Mouse (Mus musculus): ENCODE measurements around the gene Acyp2.
A peak's percentile ranks its signal among the peaks of the same experiment; 100 is the strongest.

Gene Acyp2

DNA sequence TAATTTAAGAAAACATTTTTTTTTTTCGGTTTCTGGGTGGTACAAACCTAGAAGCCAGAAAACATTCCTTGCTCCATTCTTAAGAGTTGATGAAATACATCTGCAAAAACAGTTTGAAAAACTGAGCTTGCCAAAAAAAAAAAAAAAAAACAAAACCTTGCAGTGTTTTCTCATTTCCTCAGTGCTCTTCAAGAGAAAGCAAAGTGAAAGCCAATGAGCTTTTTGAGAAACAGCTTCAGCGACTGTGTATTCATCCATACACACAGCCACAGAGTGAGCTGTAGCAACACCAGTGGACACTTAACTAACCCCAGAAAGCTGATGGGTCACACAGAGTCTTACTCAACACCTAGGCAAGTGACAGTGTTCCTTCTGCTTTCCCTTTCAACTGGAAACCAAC is 69.4 kb downstream of the Acyp2 start:
- DNase-seq (ENCODE audit: extremely low spot score, low spot score) = no peak

DNA sequence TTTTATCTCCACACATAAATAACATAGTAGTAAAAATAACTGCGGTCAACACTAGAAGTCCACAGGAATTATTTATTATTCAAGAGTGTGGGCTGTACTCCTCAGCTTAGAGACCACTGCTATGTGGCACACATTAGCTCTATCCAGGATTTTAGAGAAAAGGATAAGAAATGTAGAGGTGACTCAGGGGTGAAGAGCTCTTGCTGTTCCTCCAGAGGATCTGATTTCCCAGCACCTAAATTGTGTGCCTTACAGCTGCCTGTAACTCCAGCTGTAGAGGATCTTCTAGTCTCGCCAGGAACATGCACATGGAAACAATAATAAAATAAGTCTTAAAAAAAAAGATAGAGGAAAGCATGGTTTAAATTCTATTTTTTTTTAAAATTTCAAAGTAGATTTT is 70.5 kb downstream of the Acyp2 start:
- no peak for DNase-seq (ENCODE audit: extremely low spot score, low spot score)

DNA sequence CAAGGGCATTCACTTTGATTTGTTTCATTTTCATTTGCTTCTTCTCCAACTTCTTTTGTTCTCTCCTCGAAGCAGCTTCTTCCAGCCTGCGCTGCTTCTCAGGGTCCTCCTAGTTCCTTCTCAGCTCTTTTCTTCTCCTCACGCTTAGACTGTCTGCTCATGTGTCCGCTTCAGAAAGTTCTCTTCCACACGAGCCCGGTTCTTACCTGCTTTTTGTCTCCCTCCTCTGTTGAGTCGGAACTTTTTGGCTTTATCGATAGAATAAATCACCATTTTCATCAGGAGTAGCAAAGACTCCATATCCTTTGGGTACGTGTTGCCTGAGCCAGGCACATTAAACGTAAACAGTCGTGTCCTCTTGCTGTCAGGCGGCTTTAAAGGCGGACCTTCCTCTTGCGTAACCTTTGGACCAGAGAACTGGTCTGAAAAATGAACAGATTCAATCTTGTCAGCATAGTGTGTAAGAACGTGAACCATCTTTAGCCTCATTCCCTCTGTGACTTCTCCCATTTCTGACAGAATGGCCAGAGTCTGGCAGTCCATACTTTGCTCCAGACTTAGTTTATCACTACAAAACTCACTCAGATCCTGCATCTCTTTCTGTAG is 76.5 kb downstream of the Acyp2 start:
- no peak for DNase-seq (ENCODE audit: extremely low spot score, low spot score)

DNA sequence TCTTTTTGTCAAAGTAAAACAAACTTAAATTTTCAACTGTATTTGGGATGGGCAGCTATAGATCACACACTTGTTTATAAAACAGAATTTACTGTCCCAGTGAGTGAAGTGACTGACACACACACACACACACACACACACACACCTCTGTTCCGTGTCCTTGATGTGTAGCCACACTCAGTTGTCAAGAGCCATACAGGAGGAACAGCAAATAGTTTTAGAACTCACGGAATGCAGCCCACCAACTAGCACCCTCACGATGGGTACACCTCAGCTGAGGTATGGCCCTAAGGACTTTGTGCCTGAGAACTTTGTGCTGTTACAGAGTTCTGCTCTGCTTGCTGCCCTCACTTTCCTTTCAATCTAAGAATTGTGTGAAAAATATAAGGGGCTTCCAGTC is 78.8 kb downstream of the Acyp2 start:
- no peak for DNase-seq (ENCODE audit: extremely low spot score, low spot score)

DNA sequence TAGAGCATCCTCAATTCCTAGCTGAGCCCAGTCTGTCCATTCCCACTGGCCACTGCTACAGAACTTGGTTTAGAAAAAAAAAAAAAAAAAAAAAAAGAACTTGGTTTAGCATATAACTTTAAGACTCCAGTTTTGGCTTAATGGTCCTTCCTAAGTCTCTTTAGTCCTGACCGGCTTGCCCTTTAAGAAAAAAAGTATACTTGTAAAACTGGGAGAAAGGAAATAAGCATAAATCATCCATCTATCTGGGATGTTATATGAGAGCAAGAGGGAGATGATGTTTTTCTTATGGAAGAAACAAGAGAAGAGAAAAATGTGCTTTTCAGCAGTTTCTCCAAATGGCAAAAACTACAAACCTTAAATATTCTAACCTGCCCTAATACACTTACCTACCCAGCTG is 89.2 kb downstream of the Acyp2 start:
- DNase-seq (ENCODE audit: extremely low spot score, low spot score) = no peak

DNA sequence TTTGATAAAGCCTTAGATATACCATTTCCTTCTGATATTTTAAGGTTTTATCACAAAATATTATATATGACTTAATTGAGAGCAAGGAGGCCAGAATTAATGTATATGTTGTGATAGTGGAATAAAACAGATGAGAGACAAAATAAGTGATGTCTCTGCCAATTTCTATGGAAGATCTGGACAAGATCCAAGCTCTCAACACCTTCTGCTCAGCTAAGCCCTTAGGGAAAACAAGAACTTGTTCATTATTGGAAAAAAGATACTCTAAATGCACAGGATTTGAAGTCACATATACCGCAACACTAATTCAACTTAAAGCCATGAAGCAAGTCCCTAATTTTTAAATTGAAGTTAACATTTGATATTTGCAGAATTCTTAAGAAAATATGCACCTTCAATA is 96.0 kb downstream of the Acyp2 start:
- DNase-seq (ENCODE audit: extremely low spot score, low spot score) = no peak

DNA sequence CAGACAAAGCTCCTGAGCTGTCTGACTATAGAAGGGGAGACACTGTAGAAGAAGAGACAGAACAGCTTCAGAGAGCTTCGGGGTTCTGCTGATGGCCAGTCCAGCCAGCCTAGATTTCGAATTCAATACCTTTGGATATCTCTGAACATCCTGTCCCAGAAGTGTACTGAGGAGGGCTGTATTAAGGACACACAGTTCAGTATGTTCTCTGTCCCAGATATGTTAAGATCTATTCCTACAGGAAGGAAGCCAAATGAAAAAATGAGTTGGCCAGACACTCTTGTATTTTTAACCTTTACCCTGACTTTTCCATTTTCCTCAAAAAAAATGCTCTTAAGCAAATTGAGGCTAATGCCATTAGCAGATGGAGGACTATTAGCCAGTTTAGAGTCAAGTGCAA is 132.3 kb downstream of the Acyp2 start:
- DNase-seq (ENCODE audit: extremely low spot score, low spot score) = no peak

DNA sequence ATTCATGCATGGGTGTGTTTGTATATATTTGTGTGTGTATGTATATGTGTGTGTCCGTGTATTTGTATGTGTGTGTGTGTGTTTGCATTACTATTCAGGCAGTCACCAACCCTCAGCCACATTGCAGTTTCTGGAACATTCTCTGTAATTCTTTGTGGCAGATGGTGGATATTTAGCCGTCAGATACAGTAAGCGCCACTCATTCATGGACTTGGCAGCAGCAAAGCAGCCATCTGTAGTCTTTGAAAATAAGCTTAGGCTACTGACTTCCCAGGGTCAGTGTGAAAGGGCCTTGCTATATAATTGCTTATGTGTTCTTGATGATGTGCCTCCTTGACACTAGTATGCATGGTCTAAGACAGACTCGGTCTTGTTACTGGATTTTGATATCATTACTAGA is 141.2 kb downstream of the Acyp2 start:
- no peak for DNase-seq (ENCODE audit: extremely low spot score, low spot score)

DNA sequence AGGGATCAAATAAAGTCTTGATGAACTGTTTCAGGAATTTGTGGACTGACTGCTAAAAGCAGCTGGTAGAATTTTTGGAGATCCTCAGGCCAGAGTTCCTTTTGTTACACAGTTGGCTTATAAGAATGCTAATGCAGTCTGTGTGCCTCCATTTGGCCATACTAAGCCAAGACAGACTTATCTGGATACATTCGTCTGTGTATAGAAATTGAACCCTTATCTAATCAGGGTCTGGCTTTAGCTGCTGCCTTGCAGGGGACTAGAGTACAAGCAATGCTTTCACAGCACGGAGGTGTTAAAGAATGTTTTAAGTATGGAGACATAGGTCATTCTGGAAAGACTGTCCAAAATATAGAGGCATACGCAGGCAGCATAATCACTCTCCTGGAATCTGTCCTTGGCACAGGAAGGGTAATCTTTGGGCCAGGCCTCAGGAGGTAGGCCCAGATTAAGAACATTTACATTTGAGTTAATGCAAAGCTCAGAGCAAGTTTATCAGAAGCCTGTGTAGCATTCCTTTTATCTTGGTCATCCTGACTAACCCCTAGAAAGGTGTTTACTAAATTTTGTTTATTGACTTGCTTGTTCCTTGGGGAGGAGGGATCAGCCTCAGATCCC is 150.5 kb downstream of the Acyp2 start:
- DNase-seq (ENCODE audit: extremely low spot score, low spot score) = no peak

DNA sequence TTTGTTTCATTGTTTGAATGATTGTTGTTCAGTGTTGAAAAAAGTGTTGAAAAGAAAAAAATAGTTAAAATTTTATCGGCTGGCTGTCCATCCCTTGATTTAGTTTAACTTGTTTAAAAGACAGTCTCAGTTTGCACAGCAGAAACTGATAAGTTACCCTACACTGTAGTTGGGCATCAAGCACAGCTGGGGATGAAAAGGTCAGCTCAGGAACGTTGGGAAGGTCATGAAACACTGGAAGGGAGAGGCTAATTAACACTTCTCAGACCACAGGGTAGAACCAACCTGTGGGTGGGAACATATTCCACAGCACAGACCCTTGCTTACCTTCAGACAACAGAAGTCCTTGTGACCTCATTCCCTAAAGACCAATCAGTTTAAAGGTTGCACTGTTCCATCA is 152.2 kb downstream of the Acyp2 start:
- no peak for DNase-seq (ENCODE audit: extremely low spot score, low spot score)

DNA sequence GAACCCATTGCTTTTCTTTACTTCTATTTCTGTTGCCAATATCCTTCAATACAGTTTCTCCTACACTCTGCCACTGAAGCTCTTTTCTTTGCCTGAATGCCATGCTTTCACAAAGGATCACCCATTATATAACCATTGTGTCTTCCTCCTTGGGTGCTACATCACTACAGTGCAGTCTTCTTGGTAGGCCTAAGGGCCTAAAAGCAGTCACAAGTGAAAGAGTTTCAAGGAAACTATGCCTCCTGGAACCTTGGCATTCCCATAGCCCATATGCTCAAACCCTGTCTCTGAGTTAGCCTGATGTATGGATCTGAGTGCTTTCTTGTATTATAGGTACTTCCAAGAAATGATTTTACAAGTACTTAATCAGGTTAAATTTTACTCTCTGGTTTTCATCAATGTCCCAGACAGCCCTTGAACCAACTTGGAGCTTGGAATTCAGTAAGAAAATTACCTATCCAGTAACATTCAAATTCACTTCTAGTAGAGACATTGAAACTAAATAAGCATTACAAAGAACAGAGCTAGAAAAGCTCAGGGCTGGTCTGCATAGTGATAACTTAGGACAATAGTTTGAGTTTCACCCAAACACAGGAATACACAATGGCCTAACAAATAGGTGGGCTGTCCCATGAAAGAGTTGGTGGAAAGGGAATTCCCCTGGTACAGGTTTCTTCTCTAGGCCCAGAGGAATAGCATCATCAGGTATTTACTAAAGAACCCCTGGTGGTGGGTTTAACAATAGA is 157.7 kb downstream of the Acyp2 start:
- DNase-seq (ENCODE audit: extremely low spot score, low spot score) = no peak

DNA sequence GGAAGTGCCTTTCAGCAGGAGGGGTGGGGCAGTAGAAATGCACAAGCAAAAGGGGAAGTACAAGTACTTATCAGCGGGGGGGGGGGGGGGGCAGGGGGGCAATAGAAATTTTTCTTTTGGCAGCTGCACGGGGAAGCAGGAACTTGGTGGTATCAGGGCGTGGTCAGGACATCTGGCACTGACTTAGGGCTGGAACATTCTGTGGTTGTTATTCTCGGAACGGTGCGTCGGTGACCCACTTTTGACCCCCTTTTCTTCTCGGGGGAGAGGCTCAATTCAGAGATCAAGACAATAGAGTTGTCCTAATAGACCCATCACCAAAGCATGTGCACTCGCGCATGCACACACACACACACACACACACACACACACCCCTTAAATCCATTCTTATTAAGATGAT is 161.2 kb downstream of the Acyp2 start:
- DNase-seq (ENCODE audit: extremely low spot score, low spot score) = no peak

DNA sequence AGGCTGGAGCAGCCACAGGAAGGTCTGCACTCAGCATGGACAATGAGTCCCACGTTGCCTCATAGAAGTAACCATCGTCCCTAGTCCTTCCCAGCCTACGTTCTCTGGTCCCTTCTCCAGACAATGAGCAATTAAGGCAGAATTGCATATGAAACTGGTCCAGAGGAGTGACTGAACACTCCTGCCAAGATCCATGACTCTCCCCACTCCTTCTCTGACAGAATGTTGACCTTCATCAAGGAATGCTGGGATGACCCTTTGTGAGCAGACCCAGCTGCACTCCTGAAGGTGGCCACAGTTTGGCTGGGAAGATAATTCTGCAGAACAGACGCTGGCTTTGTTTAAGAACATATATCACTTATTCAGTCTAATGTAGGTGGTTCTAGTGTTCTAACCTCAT is 166.1 kb downstream of the Acyp2 start:
- DNase-seq (ENCODE audit: extremely low spot score, low spot score) = no peak

DNA sequence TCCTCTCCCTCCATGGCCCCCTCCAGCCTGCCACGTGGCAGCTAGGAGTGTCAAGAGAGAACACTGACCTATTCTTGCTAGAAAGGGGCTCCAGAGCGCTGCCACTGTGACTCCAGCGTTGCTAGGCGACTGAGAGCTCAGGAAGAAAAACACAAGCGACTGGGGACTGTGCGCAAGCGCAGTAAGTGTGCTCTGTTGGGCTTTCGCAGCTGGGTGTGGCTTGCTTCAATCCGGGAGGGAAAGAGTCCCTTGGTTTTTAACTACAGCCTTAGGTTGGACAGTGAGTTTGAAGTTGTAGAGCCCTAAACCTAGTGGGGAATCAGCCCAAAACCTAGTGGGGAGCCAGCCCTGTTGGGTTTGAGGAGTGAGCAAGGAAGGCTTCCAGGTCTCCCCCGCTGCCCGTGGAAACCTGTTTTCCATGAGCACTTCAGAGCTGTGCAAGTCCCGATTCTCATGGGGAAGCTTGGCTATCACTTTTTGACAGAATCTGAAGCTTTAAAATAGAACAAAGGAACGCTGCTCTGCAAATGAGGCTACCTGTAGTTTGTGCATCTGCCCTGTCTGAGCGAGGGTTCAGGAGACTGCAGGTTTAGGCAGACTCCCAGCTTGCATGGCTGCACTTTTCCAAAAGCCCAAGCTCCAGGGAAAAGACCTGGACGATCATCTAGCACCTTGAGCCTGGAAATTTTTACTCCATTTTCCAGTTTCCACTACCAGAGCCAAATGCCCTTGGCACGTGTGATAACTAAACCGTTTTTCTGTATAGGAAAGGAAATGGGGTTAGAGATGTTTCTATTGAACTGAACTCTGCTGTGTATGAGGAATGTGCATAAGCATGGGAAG is 177.4 kb downstream of the Acyp2 start, which contains the start of gene 4930505A04Rik:
Gene 4930505A04Rik, minus strand, starts transcription at position 77 of the 843 bp plus-strand sequence.
- peak; percentile 88 for DNase-seq (ENCODE audit: extremely low spot score, low spot score)

DNA sequence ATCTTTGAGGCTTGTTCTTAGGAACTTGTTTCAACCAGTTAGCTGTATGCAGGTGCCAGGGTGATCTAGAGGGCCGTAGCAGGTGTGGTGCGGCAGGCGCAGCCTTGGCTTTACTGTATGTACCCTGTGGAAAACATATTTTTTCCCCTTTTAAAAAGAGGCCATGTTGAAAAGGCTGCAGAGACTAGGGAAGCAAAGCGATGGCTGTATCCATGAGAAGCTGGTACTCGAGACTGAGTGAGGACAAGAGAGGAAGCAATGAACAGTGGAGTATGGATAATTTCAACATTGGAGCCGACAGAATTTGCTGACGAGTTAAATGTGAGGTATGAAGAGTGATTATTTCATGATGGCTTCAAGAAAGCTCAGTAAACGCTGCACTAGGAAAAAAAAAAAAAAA is 178.2 kb downstream of the Acyp2 start:
- DNase-seq (ENCODE audit: extremely low spot score, low spot score) = no peak

All from neural tube, embryonic 10.5 days (tissue).